Mouse (Mus musculus) spleen, adult 12 weeks (tissue): ENCODE measurements around the gene Diaph3.

Experiments used
- DNase-seq: peaks from one replicate; pipeline ENCODE4 v3.0.0; 2022; ENCODE audit warnings: low spot score

Diaph3 gene

DNA sequence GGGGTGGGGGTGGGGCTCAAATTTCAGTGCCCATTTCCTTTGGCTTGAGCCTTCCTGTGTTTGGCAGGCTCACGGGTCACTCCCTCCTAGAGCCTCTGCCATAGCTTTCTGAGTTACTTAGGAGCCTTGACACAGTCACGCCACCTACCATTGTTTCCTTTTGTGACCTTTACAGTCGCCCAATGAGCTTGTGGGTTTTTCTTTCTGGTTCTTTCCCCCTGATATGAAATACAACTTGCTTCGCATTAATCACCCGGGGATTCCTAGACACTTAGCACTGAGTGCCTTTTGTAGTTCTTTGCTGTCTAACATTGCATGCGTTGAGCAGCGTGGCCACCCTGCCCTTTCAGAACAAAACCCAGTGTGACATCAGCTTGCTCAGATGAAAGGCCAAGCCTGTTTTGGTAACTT is 498.2 kb downstream of the Diaph3 start:
- DNase-seq: no peak

DNA sequence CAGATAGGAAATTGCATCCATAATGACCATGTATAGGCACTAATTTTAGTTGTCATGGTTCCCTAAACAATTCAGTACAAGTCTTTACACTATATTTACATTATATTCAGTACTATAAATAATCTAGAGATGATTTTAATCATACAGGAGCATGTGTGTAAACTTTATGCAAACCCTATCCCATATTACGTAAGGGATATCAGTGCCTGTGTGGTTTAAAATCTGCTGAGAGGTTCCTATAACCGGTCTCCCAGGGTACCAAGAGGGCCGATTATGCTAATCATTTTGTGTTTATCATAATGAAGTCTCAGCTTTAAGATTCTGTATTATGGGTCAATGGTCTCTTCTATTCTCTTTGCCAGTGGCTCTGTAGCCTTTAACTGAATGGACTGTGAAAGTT is 499.2 kb downstream of the Diaph3 start:
- no peak for DNase-seq

DNA sequence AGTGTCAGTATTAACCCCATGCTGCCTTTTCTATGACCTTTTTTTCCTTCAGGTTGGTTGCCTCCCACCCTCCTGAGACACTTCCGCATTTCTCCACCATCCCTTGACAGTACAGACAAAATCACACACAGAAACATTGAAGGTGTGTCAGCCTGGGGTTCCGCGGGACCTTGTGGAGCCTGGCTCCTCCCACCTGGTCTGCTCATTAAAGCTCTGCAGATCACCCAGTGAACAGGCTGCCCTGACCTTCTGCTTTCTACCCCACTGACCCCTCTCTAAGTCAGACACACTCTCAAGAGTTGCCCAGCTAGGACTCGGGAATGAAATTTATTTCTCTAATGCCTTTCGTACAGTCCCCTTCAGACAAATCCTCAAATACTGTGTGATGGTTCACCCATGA is 500.9 kb downstream of the Diaph3 start:
- no peak for DNase-seq

DNA sequence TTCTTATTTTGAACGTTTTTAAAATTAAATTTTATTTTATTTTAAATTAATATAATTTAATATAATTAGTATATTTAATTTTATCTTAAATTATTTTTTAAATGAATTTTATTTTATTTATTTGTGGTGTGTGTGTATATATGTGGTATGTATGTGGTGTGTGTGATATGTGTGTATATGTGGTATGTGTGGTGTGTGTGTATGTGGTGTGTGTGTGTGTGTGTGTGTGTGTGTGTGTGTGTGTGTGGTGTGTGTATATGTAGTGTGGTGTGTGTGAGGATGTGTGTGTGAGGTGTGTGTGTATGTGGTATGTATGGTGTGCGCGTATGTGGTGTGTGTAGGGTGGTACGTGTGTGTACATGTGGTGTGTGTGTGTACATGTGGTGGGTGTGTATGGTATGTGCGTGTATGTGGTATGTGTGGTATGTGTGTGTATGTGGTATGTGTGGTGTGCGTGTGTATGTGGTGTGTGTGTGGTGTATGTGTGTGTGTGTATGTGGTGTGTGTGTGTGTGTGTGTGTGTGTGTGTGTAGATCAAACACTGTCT is 505.4 kb downstream of the Diaph3 start:
- DNase-seq: no peak

DNA sequence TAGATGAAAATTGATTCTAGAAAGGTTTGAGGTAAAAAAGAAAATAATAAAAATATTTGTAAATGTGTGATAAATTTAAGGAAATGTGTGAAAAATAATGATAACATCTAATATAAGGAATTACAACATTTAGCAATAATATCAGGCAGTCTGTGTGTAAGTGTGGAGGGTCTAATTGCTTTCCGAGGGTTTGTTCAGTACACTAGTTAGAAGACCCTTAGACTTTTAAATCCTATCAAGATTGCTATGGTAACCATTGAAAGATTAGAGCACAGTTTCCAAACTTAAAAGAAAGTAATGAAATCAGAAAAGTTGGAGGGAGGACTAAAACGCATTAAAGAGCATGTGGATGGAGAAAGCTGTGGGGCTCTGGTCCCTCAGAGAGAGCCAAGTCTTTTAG is 506.0 kb downstream of the Diaph3 start:
- no peak for DNase-seq

DNA sequence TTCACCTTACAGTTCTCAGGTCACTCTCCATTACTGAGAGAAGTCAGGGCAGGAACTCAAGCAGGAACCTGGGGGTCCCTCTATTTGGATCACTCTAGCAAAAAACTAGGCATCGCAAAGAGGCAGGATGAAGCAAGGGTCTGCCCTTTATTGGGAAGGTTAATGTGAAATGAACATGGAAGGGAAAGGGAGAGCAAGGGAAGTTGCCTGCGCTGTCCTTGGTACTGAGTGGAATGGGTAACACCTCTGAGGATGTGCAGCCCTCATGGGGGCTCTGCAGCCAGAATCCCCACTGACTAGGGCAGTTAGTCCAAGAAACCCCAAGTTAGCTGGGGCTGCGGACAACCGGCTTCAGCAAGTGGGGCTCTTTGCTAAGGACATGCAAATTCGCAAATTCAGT is 507.2 kb downstream of the Diaph3 start:
- DNase-seq: no peak

DNA sequence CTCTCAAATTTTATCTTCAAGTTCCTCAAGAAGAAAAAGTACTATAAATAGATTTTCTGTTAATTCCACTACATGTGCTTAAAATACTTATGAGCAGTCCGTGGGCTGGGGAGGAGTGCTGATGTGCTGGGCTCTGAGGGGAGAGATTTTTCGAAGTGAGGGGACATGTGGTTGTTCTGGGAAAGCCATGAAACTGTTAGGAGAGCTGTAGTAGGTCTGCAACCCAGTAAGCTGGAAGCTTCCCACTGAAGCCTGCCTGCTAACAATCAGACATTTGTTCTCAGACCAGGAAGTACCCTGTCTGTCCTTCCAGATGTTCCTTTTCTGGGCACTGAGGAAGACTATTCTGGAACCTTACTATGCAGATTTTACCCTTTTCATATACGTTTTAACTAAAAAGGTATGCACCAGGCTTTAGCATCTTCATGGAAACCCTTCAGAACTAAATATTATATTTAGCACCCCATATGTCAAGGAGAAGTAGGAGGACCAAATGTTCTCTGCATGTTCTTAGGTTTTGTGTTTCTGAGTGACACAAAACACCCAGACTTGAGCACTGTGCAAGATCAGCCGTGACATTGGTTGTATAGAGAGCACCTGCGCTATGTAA is 516.1 kb downstream of the Diaph3 start:
- DNase-seq: no peak

DNA sequence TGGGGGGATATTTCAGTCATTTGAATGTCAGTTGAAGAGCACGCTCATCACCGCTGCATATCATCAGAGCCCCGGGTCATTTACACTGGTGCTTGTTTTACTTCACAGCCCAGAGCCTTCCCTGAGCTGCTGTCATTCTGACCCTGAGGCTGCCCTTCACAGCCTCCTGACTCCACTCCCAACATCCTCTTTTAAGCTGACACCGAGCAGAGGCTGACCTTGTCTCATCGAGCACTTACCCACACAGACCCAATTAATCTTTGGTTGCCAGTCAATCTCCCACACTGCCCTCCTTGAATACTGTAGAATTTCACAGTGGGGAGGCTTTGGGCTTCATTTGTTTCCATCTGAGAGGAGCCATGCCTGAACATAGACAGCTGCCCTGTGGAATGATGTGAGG is 521.4 kb downstream of the Diaph3 start:
- no peak for DNase-seq
